Mouse (Mus musculus): ENCODE measurements at regions not wholly inside any gene's neighbourhood (a gene's known extent, or its start where the extent isn't known, plus 50 kb on each side); places are given as distances from the start of the nearest gene placed in this dataset.

DNA sequence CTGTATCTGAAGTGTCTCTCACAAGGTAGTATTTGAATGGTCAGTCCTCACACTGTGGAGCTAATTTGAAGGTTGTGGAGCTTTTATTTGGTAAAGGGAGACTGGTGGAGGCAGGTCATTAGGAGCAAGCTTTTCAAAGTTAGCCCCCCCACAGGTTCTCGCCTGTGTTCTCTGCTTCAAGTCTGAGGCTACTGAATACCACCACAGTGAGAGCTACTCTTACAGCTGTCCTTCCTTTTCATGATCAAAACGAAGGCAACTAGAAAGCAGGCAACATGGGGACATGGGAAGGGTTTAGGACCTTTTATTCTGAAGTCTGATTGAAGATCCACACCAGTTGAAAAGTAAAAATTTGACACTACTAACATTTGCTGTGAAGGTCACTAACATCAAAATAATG is 645.2 kb upstream of the Pou3f2 start:
- TF ChIP-seq CHD2 (IDR thresholded peaks at IDR 0.05; ENCODE audit: low read length) = no peak
- TF ChIP-seq CTCF (IDR thresholded peaks at IDR 0.05 in 2 of 3, conservative IDR thresholded peaks at IDR 0.05 in 1 of 3; ENCODE audit: control insufficient read depth in 1 of 3, insufficient read depth in 1 of 3, low read depth in 2 of 3, low read length in 3 of 3, poor library complexity in 1 of 3, severe bottlenecking in 1 of 3) = no peak
- TF ChIP-seq POLR2A (IDR thresholded peaks at IDR 0.05; ENCODE audit: control insufficient read depth in 1 of 2, insufficient read depth in 1 of 2, low read depth in 1 of 2, low read length in 2 of 2, poor library complexity in 1 of 2) = no peak
- TF ChIP-seq ELF1 (IDR thresholded peaks at IDR 0.05; ENCODE audit: low read depth, low read length) = no peak
- no peak for TF ChIP-seq ETS1 (IDR thresholded peaks at IDR 0.05; ENCODE audit: low read depth, low read length)
- no peak for TF ChIP-seq MEF2A (IDR thresholded peaks at IDR 0.05; ENCODE audit: extremely low read depth, insufficient replicate concordance, low read depth, low read length, poor library complexity, severe bottlenecking)
- TF ChIP-seq E2F4 (IDR thresholded peaks at IDR 0.05; ENCODE audit: borderline replicate concordance, low read depth, low read length) = no peak

Data from MEL (cell line).